9 mouse cellular contexts compared by ENCODE assay signal in genomic region chr10:84851981-84852979, GRCm38 (mm10).
A peak's percentile ranks its signal among the peaks of the same experiment; 100 is the strongest.
DNase-seq lines count a peak whose midpoint lies in the region; ATAC-seq lines count a peak whose summit lies in the region.
"Had no signal": no experiment of that assay in that cellular context is flagged by ENCODE, and none has a peak within 500 bp of the region (broad histone marks: within the 10 kb centered on the region; RNA-seq: fewer than 3 reads in every experiment).

No protein-coding gene starts in this region.

- ATAC-seq in hindbrain, embryonic 15.5 days (ENCODE audit: low FRiP score, low read depth), result peak; percentile 89
- ATAC-seq in neural tube, embryonic 12.5 days (ENCODE audit: low FRiP score, low read depth), result peak; percentile 88
- ATAC-seq in monocyte, adult 5-6 weeks (replicated peaks; ENCODE audit: insufficient number of reproducible peaks, low FRiP score, low TSS enrichment, poor library complexity, severe bottlenecking), result no peak

- H3K9me3 ChIP-seq in hindbrain, embryonic 15.5 days, result no peaks in the 10 kb centered on the region
- no peaks in the 10 kb centered on the region for H3K9me3 ChIP-seq in neural tube, embryonic 12.5 days

- peaks cover 28% of the 10 kb centered on the region for H3K4me1 ChIP-seq in hindbrain, embryonic 15.5 days (replicated peaks)
- H3K4me1 ChIP-seq in neural tube, embryonic 12.5 days, result peaks cover 12% of the 10 kb centered on the region

- H3K9ac ChIP-seq in hindbrain, embryonic 15.5 days, result 0 out of 2 replicates have a peak overlapping the region, but pooled peaks have one; percentile 6
- no peak overlapping the region for H3K9ac ChIP-seq in neural tube, embryonic 12.5 days

- 40% methylated on average over 12 of the region's 12 CpGs for WGBS in hindbrain, embryonic 15.5 days
- 44% methylated on average over 12 of the region's 12 CpGs for WGBS in neural tube, embryonic 12.5 days

- H3K27ac ChIP-seq in hindbrain, embryonic 15.5 days (replicated peaks), result peak overlapping the region; percentile 78
- peak overlapping the region; percentile 48 for H3K27ac ChIP-seq in neural tube, embryonic 12.5 days

- H3K4me3 ChIP-seq in hindbrain, embryonic 15.5 days, result no peak overlapping the region
- H3K4me3 ChIP-seq in neural tube, embryonic 12.5 days, result no peak overlapping the region
- H3K4me3 ChIP-seq: myocyte had no signal

- DNase-seq in adrenal gland, adult 2 months, result peak; percentile 90
- DNase-seq in cerebellum, postnatal 14 days, result peak; percentile 93 to 95
- peak; percentile 56 to 81 for DNase-seq in gastrocnemius, adult 8-10 months (ENCODE audit: low spot score in 2 of 2)
- DNase-seq in left cerebral cortex, adult 9 months (ENCODE audit: low spot score in 2 of 2), result peak; percentile 52 to 71
- peak; percentile 57 to 73 for DNase-seq in urinary bladder, postnatal 4 days (ENCODE audit: low spot score in 2 of 2)

- H3K27me3 ChIP-seq in hindbrain, embryonic 15.5 days, result no peaks in the 10 kb centered on the region
- no peaks in the 10 kb centered on the region for H3K27me3 ChIP-seq in neural tube, embryonic 12.5 days (replicated peaks)

- no peaks in the 10 kb centered on the region for H3K36me3 ChIP-seq in hindbrain, embryonic 15.5 days
- H3K36me3 ChIP-seq in neural tube, embryonic 12.5 days, result peaks cover 12% of the 10 kb centered on the region

- H3K4me2 ChIP-seq in hindbrain, embryonic 15.5 days, result no peak overlapping the region
- H3K4me2 ChIP-seq in neural tube, embryonic 12.5 days (replicated peaks), result peak overlapping the region; percentile 30; the same call in 1 of the 2 replicates
